Mouse (Mus musculus): ENCODE results near the gene Ap3b2.
"Not testable (repeated sequence)": the region's sequence is repeated elsewhere in the genome, so short reads cannot be mapped to it uniquely, and the experiment has no call there.

- TF ChIP-seq CTCF (IDR thresholded peaks at IDR 0.05; ENCODE audit: borderline replicate concordance, insufficient read depth, low read length); POLR2A (IDR thresholded peaks at IDR 0.05; ENCODE audit: low read depth, low read length): not testable (repeated sequence)
Observed at GRCm38 (mm10) chr7:81478261-81478660, 15.5 kb downstream of the Ap3b2 start.

All from embryonic fibroblast, embryonic 13.5 days (primary cell).